Mouse (Mus musculus) intestine, embryonic 14.5 days (tissue): ENCODE results near the gene Fhdc1. TPM values are rescaled to one million over a fixed set of nuclear protein-coding genes. Genes with fewer than 3 reads are reported as not detected.

Source experiments
- ATAC-seq: fragments of 200-750 bp; cut with Nextera tagmentation; replicated peaks from 2 replicates; pipeline ENCODE4 v1.8.0; 2017; ENCODE audit warnings: low read depth, moderate number of reproducible peaks, moderate TSS enrichment, moderate library complexity; ENCODE audit not compliant: low FRiP score, low TSS enrichment
- DNase-seq: peaks from one replicate; pipeline ENCODE4 v3.0.0-alpha.2; 2018; ENCODE audit warnings: low spot score
- H3K27ac ChIP-seq: fragments of 300-500 bp; sonication (generic); 2 replicates; pipeline ENCODE4 v1.5.1; 2014; ENCODE audit warnings: low read depth, mild to moderate bottlenecking, control low read depth
- H3K27me3 ChIP-seq: fragments of 300-500 bp; sonication (generic); replicated peaks from 2 replicates; pipeline ENCODE4 v1.6.1; 2014; ENCODE audit warnings: low read length, control low read depth; ENCODE audit not compliant: control insufficient read depth, insufficient read depth
- H3K36me3 ChIP-seq: fragments of 300-500 bp; sonication (generic); 2 replicates; pipeline ENCODE4 v1.6.1; 2014; ENCODE audit warnings: low read length, control low read depth; ENCODE audit not compliant: control insufficient read depth, insufficient read depth
- H3K4me1 ChIP-seq: fragments of 300-500 bp; sonication (generic); replicated peaks from 2 replicates; pipeline ENCODE4 v1.6.1; 2014; ENCODE audit warnings: low read length, control low read depth, mixed read lengths; ENCODE audit not compliant: control insufficient read depth, insufficient read depth
- H3K4me2 ChIP-seq: fragments of 300-500 bp; sonication (generic); 2 replicates; pipeline ENCODE4 v1.6.1; 2014; ENCODE audit warnings: low read length
- H3K4me3 ChIP-seq: fragments of 300-500 bp; sonication (generic); 2 replicates; pipeline ENCODE4 v1.5.1; 2014; ENCODE audit warnings: low read depth, low read length, control low read depth, mixed read lengths
- H3K9ac ChIP-seq: fragments of 300-500 bp; sonication (generic); 2 replicates; pipeline ENCODE4 v1.6.1; 2014; ENCODE audit warnings: mild to moderate bottlenecking, low read length
- H3K9me3 ChIP-seq: fragments of 300-500 bp; sonication (generic); 2 replicates; pipeline ENCODE4 v1.6.1; 2016; ENCODE audit warnings: low read length, control low read depth; ENCODE audit not compliant: control insufficient read depth
- WGBS: fragments of 180-500 bp; shearing (Covaris S2); extraction: QIAGEN DNeasy Blood & Tissue Kit; methylation state at CpG from one replicate; pipeline ENCODE4 v1.1.7; 2014; 5-methylcytosine and 5-hydroxymethylcytosine counted together
- polyA plus RNA-seq: library from polyadenylated mRNA; unstranded; fragments of >200 nt; fragmentation: Nextera tagmentation; extraction: Ambion mirVana; gene quantifications from 2 replicates; pipeline ENCODE4 v1.2.1, GENCODE M21; 2014

Fhdc1 gene
- polyA plus RNA-seq, 1 experiment from 2014 or later, result 5.9 TPM

- peaks cover 23% of the 10 kb centered on the region for H3K4me1 ChIP-seq
- no peaks in the 10 kb centered on the region for H3K9me3 ChIP-seq
- H3K4me3 ChIP-seq, result no peak overlapping the region
- no peak for DNase-seq
- no peaks in the 10 kb centered on the region for H3K27me3 ChIP-seq
- ATAC-seq, result 0 out of 2 replicates have a peak, but pooled peaks have one; percentile 33
- no peak overlapping the region for H3K4me2 ChIP-seq
- H3K9ac ChIP-seq, result no peak overlapping the region
- 32% methylated on average over 11 of the region's 11 CpGs for WGBS
- no peaks in the 10 kb centered on the region for H3K36me3 ChIP-seq
- no peak overlapping the region for H3K27ac ChIP-seq
These were observed 44.8 kb downstream of the Fhdc1 start for GRCm38 (mm10) chr3:84435288-84436043.

- Histone ChIP-seq H3K9ac (no peak overlapping the region), H3K27ac (no peak overlapping the region), H3K4me3 (no peak overlapping the region), H3K9me3 (no peaks in the 10 kb centered on the region), H3K4me2 (no peak overlapping the region), H3K27me3 (no peaks in the 10 kb centered on the region), H3K4me1 (peaks cover 30% of the 10 kb centered on the region), H3K36me3 (no peaks in the 10 kb centered on the region)
- ATAC-seq (no peak), DNase-seq (no peak)
- WGBS, result 80% methylated on average over 10 of the region's 10 CpGs
These were observed 47.3 kb downstream of the Fhdc1 start for GRCm38 (mm10) chr3:84432797-84433445.

- H3K27me3 ChIP-seq, result no peaks in the 10 kb centered on the region
- no peak overlapping the region for H3K9ac ChIP-seq
- H3K4me2 ChIP-seq, result no peak overlapping the region
- no peaks in the 10 kb centered on the region for H3K9me3 ChIP-seq
- no peaks in the 10 kb centered on the region for H3K36me3 ChIP-seq
- H3K4me1 ChIP-seq, result peaks cover 30% of the 10 kb centered on the region
- WGBS, result 46% methylated on average over 5 of the region's 5 CpGs
- no peak overlapping the region for H3K4me3 ChIP-seq
- DNase-seq (no peak), ATAC-seq (no peak)
- no peak overlapping the region for H3K27ac ChIP-seq
These were observed 49.0 kb downstream of the Fhdc1 start for GRCm38 (mm10) chr3:84431257-84431656.

- ATAC-seq (no peak), DNase-seq (no peak)
- peaks cover 20% of the 10 kb centered on the region for H3K4me1 ChIP-seq
- H3K4me3 ChIP-seq, result no peak overlapping the region
- no peaks in the 10 kb centered on the region for H3K27me3 ChIP-seq
- 15% methylated on average over 2 of the region's 2 CpGs for WGBS
- H3K36me3 ChIP-seq, result no peaks in the 10 kb centered on the region
- H3K9me3 ChIP-seq, result no peaks in the 10 kb centered on the region
- no peak overlapping the region for H3K4me2 ChIP-seq
- no peak overlapping the region for H3K27ac ChIP-seq
- no peak overlapping the region for H3K9ac ChIP-seq
These were observed 50.1 kb downstream of the Fhdc1 start for GRCm38 (mm10) chr3:84430152-84430551.

- no peak overlapping the region for H3K4me3 ChIP-seq
- no peak overlapping the region for H3K9ac ChIP-seq
- no peaks in the 10 kb centered on the region for H3K36me3 ChIP-seq
- 85% methylated on average over 12 of the region's 12 CpGs for WGBS
- peaks cover 17% of the 10 kb centered on the region for H3K4me1 ChIP-seq
- no peaks in the 10 kb centered on the region for H3K27me3 ChIP-seq
- no peaks in the 10 kb centered on the region for H3K9me3 ChIP-seq
- H3K4me2 ChIP-seq, result no peak overlapping the region
- peak; percentile 55; the same call in 1 of the 2 replicates for ATAC-seq
- H3K27ac ChIP-seq, result no peak overlapping the region
- no peak for DNase-seq
These were observed 51.1 kb downstream of the Fhdc1 start for GRCm38 (mm10) chr3:84428994-84429725.

GRCm38 (mm10) chr3:84427779-84428178, 52.5 kb downstream of the Fhdc1 start:
- no peaks in the 10 kb centered on the region for H3K36me3 ChIP-seq
- 73% methylated on average over 5 of the region's 5 CpGs for WGBS
- H3K4me2 ChIP-seq, result no peak overlapping the region
- no peak overlapping the region for H3K9ac ChIP-seq
- DNase-seq (no peak), ATAC-seq (peak; percentile 59)
- no peak overlapping the region for H3K4me3 ChIP-seq
- H3K27me3 ChIP-seq, result no peaks in the 10 kb centered on the region
- H3K4me1 ChIP-seq, result peaks cover 17% of the 10 kb centered on the region
- H3K9me3 ChIP-seq, result no peaks in the 10 kb centered on the region
- H3K27ac ChIP-seq, result no peak overlapping the region

- H3K27me3 ChIP-seq, result no peaks in the 10 kb centered on the region
- no peak overlapping the region for H3K27ac ChIP-seq
- peaks cover 3% of the 10 kb centered on the region; the same call in 1 of the 2 replicates for H3K4me1 ChIP-seq
- ATAC-seq (no peak), DNase-seq (no peak)
- no peak overlapping the region for H3K4me2 ChIP-seq
- H3K9ac ChIP-seq, result no peak overlapping the region
- no peaks in the 10 kb centered on the region for H3K36me3 ChIP-seq
- no peak overlapping the region for H3K4me3 ChIP-seq
- 57% methylated on average over 5 of the region's 5 CpGs for WGBS
- H3K9me3 ChIP-seq, result no peaks in the 10 kb centered on the region
These were observed 57.9 kb downstream of the Fhdc1 start for GRCm38 (mm10) chr3:84422340-84422739.

GRCm38 (mm10) chr3:84413868-84414267, 66.4 kb downstream of the Fhdc1 start:
- no peaks in the 10 kb centered on the region for H3K36me3 ChIP-seq
- no peaks in the 10 kb centered on the region for H3K9me3 ChIP-seq

More at GRCm38 (mm10) chr3:84413868-84414267, 66.4 kb downstream of the Fhdc1 start:
- no peak for DNase-seq
- Histone ChIP-seq H3K27ac (no peak overlapping the region), H3K4me1 (peaks cover 9% of the 10 kb centered on the region; the same call in 1 of the 2 replicates), H3K4me2 (no peak overlapping the region), H3K4me3 (no peak overlapping the region), H3K27me3 (no peaks in the 10 kb centered on the region), H3K9ac (no peak overlapping the region)
- ATAC-seq, result no peak
- 55% methylated on average over 4 of the region's 4 CpGs for WGBS
